Mouse (Mus musculus): ENCODE data around the gene Gdf9.

Gene Gdf9

DNA sequence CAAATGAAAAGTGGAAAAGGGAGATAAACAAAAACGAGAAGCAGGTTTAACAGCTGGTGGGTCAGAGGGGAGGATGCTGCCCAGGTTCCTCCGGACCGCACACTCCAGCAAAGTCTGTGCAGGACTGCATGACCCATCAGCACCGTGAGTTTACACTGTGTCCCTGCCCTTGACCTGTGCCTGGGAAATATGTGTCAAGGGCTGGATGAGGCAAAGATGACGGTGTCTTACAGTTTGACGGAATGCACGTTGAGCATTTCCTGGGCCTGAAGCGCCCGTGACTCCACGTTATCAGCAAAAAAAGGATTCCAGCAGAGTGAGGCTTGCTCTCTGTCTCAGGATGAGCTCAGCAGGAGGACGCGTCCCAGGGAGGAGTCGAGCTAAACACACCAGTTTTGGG is 14.7 kb downstream of the Gdf9 start:
- DNase-seq (ENCODE audit: low read depth, low spot score): no peak

DNA sequence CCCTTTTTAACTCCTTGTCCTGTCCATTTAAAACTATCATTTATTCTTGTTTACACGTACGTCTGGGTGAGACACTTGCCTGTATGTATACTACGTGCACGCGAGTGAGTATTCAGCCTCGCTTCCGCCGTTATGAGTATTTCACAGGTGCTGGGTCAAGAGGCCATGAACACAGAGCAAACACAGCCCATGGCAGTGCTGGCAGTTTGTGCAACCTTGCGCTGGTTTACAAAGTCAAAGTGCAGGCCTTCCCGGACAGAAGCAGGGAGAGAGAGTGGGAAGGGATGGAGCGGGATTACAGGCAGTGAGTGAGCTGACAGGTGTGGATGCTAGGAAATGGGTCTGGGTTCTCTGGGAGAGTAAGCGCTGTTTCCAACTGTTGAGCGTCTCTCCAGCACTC is 15.4 kb downstream of the Gdf9 start:
- DNase-seq (ENCODE audit: low read depth, low spot score): no peak

DNA sequence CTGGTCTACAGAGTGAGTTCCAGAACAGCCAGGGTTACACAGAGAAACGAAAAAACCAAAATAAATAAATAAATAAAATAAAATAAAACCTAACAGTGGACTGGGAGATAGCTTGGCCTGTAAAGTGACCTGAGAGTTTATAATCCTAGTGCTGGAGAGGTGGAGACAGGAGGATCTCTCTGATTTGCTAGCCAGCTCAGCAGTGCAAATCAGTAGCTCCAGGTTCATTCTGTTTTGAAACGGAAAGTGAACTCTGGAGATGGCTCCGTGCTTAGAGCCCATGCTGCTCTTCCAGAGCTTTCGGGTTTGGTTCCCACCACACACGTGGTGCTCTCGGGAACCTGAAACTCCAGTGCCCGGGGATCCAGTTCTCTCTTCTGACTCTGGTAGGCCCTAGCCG is 17.2 kb downstream of the Gdf9 start:
- no peak for DNase-seq (ENCODE audit: low read depth, low spot score)

DNA sequence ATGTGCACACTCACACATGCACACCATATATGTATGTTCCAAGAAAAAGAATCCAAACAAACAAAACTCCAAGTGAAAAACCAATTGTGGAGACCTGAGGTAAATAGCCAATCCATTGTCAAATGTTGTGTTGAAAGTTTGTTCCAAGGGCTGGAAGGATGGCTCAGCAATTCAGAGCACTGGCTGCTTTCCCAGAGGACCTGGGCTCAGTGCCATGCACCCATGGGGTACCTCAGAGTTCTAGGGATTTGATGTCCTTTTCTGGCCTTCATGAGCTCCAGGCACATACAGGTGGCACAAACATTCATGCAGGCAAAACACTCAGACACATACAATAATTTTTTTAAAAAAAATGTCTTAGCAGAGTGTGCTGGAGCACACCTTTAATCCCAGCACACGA is 17.7 kb downstream of the Gdf9 start:
- DNase-seq (ENCODE audit: low read depth, low spot score): no peak

DNA sequence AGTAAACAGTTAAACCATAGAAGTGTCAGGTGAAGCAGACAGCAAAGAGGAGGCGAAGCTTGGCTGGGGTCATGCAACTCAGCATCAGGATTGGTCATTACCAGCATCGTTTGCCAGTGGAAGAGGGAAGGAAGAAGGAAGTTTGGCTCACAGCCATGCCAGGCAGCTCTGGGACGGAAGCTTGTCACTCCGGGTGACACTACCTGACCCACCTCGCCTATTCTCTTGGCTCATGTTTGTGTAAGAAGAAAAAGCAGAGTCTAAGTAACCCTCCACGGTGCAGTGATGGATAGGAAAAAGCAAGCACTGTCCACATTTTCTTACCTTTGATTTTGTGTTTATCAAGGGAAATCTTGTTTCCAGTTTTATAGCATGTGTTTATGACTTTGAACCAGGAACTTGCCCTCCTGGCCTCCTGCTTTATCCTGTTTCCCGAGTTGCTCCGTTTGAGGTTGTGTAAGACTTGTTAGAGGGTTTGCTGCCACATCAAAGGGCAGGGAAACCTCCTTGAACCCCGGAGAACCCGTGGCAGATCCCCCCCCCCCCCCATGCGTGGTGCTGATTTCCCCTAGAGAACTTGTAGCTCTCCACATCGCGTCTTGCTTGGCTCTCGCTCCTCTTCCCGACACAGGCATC is 19.4 kb downstream of the Gdf9 start:
- DNase-seq (ENCODE audit: low read depth, low spot score): no peak

DNA sequence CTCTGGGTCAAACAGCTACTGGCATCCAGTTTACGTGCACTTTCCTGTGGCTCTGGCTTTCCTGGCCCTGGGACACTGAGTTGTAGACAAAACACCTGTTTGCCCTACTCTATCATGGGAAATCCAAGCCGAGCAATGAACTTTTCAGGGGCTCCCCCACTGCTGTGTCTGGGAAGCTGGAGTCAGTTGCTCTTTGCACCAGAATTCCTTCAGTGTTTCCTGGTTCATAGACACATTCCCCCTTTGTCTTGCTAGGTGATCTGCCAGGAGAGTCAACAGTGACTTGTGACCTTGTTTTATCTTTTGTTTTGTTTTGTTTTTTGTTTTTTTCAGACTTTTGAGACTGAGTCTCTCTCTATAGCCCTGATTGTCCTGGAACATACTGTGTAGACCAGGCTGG is 20.5 kb downstream of the Gdf9 start:
- no peak for DNase-seq (ENCODE audit: low read depth, low spot score)

DNA sequence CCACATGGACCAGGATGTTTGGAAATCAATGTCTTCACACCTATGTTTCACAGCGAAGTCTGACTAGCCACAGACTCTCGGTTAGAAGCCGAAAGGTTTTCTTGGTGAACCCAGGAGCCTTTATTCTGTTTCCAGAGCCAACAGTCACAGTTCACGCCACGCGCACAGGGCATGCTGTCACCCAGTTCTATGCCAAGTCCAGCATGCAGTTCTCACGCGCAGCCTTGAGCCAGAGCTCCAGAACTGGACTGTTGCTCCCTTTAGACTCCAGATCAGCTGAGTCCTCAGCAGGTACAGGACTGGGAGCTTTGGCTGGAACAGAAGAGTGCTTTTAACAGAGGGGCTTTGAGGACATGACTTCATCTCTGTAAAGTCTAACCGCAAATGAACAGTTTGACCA is 21.6 kb downstream of the Gdf9 start:
- DNase-seq (ENCODE audit: low read depth, low spot score): no peak

DNA sequence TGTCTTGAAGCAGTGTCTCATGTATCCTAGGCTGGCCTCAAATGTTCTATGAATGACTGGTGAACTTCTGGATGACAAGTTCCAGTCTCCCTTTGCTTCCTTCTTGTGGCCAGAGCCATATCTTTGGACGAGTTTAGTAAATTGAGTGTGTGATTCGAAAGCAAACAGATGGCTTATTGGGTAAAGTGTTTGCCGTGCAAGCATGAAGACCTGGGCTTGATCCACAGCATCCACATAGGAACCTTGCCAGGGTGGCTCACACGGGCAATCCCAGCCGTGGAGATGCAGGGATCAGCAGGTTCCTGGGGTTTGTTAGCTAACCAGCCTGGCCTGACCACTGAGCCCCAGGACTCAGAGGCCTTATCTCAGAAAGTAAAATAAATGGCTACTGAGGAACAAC is 22.2 kb downstream of the Gdf9 start:
- no peak for DNase-seq (ENCODE audit: low read depth, low spot score)

DNA sequence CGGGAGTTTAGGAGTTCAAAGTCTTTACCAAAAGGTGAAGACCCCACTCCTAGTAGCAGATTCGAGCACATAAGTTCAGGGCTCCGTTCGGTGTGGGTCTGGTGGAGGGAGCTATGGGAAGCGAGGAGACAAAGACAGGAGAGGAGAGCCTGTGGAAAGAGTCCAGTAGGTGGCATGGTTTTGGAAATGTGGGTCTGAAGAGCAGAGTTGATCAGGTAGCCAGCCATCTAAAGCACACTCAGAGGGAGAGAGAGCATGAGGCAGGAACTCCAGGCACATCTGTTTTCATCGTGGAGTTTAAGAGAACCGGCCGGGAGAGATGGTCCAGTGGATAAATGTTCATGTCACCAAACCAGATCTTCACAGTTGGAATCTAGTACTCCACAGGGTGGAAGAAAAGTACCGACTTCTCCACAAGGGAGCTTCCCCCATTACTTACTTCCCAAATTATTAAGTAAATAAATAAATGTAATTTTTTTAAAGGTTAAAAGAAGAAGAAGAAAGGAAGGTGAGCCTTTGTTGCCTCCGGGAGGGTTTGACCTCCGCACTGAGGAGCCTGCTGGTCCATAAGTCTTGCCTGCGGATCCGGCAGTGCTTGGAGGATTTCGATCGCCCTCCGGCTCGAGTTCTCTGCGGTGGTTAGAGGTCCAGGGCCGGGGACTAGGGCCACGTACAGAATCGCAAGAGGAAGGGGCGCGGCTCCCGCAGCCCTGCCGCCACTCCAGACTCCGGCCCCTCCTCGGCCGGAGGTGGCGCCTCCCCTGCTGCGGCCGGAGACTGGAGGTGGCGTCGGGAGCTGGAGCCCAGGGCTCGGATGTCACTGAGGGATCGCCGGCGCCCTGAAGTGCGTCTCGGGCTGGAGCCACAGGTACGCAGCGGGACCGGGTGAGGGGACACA is 25.9 kb downstream of the Gdf9 start, which contains the start of the genes Gm10447 and Shroom1:
Gene Gm10447, minus strand, starts transcription at position 637 of the 898 bp plus-strand sequence.
Gene Shroom1, plus strand, starts transcription at position 732 of the 898 bp plus-strand sequence.
- DNase-seq (ENCODE audit: low read depth, low spot score): no peak

DNA sequence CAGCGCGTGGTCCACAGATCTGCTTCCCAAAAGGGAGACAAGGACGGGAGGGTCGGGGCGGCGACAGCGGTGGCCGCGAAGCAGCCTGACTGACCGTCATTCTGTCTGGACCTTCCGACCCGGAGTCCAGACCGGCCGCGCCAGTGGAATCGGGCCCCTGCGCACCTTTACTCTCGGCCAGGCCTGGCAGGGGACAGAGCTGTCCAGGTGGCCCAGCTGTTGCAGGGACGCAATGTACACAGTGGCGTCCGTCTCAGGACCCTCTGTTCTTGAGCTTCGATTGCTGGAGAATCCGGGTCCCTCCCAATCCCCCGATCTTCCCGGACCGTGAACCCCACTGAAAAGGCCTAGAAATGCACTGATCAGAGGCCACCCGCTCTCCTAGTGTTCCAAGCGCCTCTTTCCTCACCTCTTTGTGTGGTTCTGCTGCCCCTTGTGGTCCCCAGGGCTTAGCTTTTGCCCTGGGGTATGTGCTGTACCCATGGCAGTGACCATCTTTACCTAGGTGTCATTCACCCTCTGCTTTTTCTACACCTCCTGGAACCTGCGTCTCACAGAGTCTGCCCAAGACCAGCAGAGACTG is 26.6 kb downstream of the Gdf9 start:
- DNase-seq (ENCODE audit: low read depth, low spot score): no peak

DNA sequence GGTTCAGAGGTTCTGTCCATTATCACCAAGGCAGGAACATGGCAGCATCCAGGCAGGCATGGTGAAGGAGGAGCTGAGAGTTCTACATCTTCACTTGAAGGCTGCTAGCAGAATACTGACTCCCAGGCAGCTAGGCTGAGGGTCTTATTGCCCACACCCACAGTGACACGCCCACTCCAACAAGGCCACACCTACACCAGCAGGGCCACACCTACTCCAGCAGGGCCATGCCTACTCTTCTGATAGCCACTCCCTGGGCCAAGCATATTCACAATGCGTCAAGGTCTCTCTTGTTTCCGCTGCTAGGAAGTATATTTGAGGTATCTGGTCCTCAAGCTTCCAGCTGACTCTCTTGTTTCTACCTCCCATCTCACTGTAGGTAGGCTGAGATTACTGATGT is 28.2 kb downstream of the Gdf9 start:
- DNase-seq (ENCODE audit: low read depth, low spot score): no peak

DNA sequence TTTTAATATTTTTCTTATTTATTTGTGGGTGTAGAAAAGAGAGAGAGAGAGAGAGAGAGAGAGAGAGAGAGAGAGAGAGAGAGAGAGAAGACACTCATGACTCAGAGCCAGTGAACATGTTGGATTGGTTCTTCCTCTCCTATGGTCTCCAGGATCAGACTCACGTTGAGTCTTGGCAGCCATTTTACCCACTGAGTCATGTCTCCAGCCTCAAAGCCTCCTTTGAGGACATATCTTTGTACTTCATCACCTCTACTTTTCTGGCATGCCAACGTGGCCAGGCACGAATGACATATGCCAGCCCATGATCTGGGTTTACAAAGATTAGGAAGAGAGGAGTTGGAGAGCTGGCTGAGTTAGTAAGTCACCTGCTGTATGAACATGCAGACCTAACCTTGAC is 29.4 kb downstream of the Gdf9 start:
- DNase-seq (ENCODE audit: low read depth, low spot score): no peak

DNA sequence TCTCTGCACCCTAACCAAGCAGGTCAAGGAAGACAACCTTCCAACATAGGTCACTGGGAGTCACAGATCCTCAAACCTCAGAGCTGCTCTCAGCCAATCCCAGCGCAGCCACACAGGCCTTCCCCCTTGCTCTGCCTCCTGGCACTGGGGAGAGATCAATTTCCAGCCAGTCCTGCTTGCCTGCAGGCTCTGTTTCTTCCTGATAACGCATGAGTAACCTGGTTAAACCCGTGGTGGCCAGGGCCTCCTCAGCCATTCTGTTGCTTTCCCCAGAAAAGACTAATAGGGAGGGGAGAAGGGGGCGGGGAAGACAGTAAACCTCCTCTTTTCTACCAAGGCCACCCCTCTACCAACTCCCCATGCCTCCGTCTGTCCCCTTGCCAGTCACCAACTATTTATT is 30.9 kb downstream of the Gdf9 start:
- DNase-seq (ENCODE audit: low read depth, low spot score): no peak

DNA sequence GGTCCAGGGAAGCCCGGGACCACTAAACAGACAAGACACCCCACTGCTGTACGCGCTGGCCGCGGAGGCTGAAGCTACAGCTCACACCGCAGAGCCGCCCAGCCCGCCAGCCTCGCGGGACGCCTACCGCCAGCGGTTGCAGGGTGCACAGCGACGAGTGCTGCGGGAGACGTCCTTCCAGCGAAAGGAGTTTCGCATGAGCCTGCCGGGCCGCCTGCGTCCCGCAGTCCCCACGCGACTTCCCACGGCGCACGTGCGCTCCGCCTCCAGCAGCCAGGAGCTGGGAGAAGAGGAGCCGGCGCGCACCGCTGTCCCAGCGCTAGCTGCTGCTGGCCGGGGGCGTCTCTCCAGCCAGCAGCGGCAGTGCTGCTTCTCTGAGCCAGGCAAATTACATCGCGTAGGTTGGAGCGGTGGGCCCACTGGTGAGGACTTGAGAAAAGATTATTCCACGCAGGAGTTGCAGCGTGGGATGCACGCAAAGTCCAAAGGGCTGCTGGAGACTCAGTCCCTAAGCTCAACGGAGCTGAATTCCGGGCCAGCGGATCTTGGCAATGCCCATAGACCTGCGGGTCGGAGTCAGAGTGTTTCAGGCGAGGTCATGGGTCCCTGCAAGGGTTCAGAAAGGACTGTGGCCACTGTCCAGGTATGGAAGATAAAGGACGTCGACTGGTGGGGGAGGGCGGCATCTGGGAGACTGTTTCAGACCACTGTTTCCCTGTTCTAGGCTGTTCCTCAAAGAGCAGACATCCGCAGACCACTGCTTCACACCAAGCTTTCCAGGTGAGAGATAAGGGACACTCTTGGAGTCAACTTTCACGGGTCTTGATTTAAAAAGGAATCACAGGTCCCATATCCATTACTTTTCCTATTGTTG is 33.0 kb downstream of the Gdf9 start:
- DNase-seq (ENCODE audit: low read depth, low spot score): no peak

DNA sequence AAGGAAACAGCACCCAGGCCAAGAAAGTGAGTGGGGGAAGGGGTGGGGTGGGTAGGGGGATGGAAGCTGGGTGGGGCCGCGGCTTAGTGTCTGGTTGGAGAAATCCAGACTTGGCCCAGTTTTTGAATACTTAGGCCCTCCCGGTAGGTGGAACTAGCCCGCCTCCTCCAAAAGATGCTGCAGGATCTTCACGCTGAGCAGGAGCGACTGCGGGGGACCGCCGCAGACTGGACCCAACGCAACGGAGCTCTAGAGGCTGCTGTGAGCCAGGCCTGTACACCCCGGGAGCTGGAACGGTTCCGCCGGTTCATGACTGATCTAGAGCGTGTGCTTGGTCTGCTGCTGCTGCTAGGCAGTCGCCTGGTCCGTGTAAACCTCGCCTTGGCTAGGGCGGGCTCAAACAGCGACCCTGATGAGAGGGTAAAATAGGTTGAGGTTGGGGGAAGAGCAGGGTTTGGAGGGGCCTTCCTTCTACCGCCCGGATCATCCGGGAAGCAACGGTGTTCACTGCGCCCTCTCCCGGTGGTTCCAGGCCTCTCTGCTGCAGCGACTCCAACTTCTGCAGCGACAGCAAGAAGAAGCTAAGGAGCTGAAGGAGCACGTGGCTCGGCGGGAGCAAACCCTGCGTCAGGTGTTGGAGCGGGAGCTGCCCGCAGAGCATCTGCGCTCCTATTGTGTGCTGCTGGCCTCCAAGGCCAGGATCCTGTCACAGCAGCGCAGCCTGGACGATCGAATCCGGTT is 35.6 kb downstream of the Gdf9 start:
- DNase-seq (ENCODE audit: low read depth, low spot score): no peak

DNA sequence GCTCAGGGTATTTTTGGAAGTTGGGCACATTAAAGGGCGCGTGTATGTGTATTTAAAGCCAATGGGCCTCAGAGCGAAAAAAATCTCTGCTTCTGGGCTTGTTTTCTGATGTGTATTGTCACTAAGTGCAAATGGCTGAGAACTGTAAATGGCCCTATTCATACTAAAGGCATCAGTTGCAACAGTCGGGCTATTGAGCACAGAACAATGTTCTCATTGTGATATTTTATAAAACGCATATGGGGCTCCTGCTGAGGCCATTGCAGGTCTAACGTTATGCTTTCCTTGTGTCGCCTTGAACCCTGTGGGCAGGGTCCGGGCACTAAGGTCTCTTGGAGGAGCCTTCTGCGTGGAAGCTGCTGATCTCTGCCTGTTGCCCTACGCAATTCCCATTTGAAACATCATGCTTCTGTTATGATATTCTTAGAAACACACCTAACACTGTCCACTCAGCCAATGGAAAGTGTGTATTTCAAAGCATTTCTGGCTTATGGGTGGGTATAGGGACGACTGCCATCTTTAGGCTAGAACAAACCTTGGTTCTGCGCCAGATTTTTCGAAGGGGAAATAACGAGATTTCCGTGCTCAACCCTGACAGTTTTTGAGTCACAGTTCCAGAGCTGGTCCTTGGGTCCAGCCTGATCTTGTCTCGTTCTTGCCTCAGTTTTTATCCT is 38.6 kb downstream of the Gdf9 start:
- no peak for DNase-seq (ENCODE audit: low read depth, low spot score)

DNA sequence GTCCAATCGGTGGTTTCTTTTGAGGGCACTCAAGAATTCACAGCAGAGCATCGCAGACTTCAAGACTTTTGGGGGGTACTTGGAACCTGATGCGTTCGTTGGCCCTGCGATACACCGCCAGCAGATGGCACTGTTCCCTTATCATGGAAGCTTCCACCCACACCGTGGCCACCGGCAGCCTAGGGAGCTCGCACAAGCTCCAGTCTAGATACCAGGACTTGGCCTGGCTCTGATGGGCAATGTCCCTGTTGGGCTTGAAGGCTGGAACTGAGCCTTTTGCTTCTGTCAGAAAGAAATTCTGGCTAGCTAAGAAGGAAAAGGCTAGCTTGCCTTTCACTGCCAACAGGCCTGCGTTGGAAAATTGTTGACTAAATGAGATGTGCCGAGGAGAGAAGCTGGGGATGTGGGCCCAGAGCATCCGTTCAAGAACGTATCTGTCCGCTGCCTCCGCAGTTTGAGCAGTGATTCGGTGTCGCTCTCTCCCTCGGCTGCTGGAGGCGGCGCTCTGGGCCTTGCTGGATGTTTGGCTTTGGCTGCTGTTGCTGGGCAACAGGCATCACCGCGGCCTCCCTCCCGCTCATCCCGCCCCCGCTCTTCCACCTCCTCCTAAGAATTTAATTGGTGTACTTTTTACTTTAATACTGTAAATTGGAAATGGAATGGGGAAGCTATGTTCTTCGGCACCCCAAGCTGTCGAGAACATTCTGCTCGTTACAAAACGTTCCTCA is 39.3 kb downstream of the Gdf9 start, which contains the start of gene Gm9837:
Gene Gm9837, minus strand, starts transcription at position 512 of the 728 bp plus-strand sequence.
- DNase-seq (ENCODE audit: low read depth, low spot score): peak; percentile 76

DNA sequence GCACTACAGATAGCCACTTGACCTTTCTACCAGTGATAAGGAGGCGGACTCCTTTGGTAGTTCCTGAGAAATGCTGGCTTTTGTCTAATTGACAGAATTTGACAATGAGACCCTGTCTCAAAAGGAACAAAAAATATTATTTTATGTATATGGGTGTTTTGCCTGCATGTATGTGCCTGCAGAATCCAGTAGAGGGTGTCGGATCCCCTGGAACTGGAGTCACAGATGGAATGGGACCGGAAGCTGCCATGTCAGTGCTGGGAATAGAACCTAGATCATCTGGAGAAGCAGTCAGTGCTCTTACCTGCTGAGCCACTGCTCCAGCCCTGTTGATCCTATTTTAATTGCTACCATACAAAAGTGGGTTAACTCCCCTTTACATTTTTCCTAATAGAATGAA is 41.9 kb downstream of the Gdf9 start:
- no peak for DNase-seq (ENCODE audit: low read depth, low spot score)

DNA sequence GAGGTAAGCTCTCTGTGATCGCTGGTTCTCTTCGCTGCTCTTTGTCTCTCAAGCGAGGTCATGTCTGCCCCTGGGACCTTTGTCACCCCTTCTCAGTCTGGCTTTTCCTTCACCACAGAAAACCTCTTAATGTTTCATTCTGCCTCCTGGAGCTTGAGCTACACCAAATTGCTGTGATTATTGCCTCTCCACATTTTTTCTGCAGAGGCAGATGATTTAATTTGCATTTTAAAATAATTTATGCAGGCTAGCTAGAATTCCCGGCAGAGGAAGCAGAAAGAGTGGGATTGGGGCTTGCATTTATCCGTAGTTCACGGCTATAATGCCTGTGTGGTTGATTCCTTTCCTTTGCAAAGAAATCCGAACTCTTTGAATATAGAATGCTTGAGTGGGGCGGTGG is 44.8 kb downstream of the Gdf9 start:
- no peak for DNase-seq (ENCODE audit: low read depth, low spot score)

DNA sequence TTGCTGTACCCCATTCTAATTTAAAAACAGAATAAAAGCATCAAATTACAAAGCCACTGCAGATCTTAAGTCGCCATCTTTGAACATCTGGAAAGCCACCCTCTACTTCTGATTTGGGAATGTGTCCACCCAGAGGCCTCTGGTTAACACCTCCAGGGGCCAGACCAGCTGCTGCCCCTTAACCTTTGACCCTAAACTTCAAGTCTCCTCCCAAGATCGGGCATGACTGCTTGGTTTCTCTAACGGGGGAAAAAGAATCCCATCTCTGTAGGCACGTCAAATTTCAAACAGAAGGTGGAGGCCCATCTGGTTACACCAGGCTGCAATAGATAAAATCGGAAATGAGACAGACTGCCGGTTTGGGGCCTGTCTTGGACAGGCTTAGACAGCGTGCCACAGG is 47.0 kb downstream of the Gdf9 start:
- DNase-seq (ENCODE audit: low read depth, low spot score): no peak
